Mouse (Mus musculus) embryo, embryonic 11.5 days (tissue): ENCODE results near the gene Fbxo11.
A peak's percentile ranks its signal among the peaks of the same experiment; 100 is the strongest.
"Not testable (repeated sequence)": the region's sequence is repeated elsewhere in the genome, so short reads cannot be mapped to it uniquely, and the experiment has no call there.

Experiments used
- DNase-seq: peaks from one replicate; pipeline ENCODE4 v3.0.0-alpha.2; 2012; ENCODE audit warnings: low read depth, low spot score

The Fbxo11 gene

DNA sequence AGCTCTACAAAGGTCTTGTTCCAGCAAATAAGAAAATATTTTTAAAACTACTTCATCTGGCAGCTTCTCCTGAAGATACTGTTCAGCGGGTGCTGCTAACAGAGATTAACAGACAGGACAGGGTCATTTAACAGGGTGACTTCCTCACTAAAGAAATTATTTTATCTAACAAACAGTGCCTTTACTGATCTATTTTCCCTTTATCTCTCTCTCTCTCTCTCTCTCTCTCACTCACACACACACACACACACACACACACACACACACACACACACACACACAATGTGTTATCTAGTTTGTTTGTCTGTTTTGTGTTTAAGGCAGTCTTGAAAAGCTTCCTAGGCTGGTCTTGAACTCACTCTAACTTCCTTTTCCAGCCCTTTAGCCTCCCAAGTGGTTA lies 50.6 kb downstream of the Fbxo11 start:
- DNase-seq, result no peak

DNA sequence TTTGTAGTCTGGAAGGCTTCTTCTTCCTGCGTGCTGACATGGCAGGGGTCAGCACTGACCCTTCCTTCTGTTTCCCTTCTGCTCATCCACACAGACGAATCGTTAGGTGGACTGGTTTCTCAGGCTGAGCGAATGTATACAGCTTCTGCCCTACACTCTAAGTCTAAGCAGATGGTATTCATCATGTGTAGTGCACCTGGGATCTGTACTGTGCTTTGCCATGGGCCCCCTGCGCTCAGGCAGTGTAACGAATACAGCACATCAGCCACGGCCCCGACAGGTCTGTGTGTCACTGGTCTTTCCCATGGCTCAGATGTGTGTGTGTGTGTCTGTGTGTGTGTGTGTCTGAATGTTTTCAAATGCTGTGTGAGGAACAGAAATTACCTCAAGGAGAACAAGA lies 58.1 kb downstream of the Fbxo11 start:
- no peak for DNase-seq

DNA sequence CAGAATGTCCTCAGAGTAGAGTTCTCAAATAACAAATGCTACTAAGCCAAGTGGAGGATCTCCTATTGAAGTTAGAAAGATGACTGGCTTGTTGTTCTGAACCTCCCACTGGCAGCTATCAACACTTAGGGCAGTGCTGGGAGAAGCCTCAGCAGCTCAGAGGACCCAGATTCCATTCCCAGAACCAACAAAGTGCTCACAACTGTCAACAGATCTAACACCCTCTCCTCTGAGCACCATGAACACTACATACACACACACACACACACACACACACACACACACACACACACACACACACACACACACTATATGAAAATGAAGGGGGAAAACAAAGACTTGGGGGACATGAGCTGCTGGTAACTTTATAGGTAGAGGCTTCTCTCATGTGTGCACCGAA lies 60.2 kb downstream of the Fbxo11 start:
- DNase-seq, result no peak

DNA sequence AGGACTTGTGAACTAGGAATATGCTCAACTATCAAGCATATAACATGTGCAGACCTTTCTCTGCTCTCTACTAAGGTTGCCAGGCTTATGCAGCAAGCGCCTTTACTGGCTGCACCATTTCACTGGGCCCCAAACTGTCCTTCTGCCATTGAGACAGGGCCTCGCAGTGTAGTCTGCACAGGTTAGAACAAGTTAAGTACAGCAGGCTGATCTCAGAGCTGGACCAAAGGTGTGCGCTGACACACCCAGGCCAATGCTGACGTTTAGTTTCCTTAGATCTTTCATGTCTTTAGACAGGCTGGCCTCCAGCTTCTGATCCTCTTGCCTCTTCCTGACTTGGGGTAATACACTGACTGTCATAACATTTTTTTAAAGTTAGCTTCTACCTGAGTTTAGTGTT lies 67.3 kb downstream of the Fbxo11 start:
- no peak for DNase-seq

DNA sequence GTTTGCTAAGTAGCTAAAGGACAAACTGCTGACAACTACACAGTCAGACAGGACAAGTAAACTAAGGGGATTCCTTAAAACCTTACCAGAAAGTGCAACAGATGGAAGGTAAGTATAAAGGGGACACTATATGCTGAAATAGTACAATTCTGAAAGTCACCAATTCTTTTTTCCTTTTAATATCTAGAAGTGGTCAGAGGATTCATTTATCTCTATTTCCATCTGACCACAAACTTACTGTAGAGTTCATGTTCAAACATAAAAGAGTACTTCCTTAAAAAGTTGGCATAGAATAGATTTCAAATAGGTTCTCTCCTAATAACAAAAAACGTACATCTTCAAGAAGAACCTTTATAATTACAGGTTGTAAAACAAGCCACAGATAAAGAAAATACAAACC lies 71.8 kb downstream of the Fbxo11 start:
- no peak for DNase-seq

DNA sequence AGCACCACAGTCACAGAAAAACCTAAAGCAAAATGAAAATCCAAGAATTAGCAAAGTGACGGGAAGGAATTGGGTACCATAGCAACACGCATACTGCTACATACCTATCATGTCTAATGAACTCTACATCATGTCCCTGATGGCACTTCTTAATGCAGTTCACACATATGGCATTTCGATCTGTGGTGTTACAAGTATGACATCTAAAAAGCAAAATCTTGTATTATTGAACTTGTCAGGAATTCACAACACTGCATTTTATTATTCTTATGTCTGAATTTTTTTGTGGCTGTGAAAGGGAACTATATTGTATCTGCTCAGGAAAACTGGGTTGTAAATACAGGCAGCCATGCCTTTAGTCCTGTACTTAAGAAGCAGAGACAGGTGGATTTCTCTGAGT lies 72.9 kb downstream of the Fbxo11 start:
- no peak for DNase-seq

DNA sequence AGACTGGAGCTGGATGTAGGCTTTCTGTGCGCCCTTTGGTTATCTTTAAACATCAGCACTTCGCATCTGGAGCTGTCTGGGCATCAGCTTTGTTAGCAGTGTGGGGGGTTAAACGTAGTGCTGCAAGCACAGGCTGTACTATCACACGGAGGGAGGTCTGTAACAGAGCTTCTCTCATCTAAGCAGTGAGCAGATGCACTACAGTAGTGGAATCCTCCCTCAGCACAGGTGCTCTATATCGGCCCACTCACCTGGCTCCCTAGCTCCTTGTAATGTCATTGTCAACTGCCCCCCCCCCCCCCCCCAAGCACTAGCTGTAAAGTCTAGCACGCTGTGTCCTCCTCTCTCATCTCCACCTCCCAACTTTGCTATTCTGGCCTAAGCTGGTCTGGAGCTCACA lies 77.6 kb downstream of the Fbxo11 start:
- DNase-seq, result no peak

DNA sequence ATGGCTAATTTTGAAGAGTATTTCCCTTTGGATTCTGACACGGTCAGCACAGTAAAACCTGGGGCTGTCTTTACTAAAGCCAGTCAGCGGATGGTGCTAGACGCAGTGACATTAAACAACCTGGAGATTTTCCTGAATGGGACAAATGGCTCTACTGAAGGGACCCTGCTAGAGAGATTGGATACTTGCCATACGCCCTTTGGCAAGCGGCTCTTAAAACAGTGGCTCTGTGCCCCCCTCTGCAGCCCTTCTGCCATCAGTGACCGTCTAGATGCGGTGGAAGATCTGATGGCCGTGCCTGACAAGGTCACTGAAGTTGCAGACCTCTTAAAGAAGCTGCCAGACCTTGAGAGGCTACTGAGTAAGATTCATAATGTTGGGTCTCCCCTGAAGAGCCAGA lies 79.2 kb downstream of the Fbxo11 start:
- DNase-seq, result no peak

DNA sequence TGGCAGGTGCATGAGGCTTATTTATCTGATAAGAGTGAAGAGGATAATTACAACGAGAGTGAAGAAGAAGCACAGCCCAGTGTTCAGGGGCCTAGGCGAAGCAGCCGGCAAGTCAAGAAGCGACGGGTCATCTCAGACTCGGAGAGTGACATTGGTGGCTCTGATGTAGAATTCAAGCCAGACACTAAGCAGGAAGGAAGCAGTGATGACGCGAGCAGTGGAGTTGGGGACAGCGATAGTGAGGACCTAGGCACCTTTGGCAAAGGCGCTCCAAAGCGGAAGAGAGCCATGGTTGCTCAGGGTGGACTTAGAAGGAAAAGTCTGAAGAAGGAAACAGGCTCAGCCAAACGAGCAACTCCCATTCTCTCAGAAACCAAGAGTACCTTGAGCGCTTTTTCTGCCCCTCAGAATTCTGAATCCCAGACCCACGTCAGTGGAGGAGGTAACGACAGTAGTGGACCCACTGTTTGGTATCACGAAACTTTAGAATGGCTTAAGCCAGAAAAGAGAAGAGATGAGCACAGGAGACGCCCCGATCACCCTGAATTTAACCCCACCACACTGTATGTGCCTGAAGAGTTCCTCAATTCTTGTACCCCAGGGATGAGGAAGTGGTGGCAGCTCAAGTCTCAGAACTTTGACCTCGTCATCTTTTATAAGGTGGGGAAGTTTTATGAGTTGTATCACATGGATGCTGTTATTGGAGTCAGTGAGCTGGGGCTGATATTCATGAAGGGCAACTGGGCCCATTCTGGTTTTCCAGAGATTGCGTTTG lies 80.5 kb downstream of the Fbxo11 start:
- DNase-seq, result no peak

DNA sequence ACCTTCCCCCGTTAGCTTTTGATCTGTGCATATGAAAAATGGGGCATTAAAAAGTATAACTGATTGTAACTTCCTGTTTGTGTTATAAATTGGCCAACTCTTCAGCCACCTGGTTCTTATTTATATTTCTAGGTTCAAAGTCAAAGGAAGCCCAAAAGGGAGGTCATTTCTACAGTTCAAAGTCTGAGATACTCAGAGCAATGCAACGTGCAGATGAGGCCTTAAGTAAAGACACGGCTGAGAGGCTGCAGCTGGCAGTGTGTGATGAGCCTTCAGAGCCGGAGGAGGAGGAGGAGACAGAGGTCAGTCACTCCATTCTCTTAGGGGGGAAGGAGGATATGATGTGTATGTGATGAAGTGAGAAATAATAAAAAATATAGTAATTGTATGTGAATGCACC lies 81.8 kb downstream of the Fbxo11 start:
- DNase-seq, result no peak

DNA sequence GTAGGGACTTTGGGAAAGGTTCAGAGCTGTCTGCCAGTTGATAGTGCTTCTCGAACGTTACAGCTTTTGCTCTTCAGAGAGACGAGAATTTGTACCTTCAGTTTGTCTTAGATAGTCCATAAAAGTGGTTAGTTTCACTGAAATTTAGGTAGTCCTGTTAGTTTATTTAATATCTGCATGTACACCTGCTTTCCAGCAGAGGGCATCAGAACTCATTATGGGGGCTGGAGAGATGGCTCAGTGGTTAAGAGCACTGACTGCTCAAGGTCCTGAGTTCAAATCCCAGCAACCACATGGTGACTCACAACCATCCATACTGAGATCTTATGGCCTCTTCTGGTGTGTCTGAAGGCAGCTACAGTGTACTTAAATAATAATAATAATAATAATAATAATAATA lies 83.0 kb downstream of the Fbxo11 start:
- DNase-seq, result no peak

DNA sequence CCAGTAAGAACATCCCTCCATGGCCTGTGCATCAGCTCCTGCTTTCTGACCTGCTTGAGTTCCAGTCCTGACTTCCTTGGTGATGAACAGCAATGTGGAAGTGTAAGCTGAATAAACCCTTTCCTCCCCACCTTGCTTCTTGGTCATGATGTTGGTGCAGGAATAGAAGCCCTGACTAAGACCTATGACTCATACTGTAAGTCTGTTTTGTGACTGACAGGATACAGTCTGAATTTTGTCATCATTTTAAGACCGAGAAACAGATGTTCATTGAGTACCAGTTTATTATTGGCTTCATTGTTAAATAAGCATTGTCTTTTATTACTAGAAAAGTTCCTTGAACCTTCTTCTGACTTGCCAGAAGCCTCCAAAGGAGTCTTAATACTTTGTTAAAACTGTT lies 85.4 kb downstream of the Fbxo11 start:
- DNase-seq, result not testable (repeated sequence)

DNA sequence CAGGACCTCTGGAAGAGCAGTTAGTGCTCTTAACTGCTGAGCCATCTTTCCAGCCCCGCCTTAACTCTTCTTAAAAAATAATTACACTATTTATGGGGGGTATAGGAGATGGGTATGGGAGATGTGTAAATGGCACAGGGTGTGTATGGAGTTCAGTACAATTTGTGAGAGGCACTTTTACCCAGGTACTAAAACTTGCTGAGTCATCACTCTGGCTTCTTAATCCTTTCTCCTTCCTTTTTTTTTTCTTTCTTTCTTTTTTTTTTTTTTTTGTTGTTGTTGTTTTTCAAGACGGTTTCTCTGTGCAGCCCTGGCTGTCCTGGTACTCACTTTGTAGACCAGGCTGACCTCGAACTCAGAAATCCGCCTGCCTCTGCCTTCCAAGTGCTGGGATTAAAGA lies 88.2 kb downstream of the Fbxo11 start:
- DNase-seq, result not testable (repeated sequence)

DNA sequence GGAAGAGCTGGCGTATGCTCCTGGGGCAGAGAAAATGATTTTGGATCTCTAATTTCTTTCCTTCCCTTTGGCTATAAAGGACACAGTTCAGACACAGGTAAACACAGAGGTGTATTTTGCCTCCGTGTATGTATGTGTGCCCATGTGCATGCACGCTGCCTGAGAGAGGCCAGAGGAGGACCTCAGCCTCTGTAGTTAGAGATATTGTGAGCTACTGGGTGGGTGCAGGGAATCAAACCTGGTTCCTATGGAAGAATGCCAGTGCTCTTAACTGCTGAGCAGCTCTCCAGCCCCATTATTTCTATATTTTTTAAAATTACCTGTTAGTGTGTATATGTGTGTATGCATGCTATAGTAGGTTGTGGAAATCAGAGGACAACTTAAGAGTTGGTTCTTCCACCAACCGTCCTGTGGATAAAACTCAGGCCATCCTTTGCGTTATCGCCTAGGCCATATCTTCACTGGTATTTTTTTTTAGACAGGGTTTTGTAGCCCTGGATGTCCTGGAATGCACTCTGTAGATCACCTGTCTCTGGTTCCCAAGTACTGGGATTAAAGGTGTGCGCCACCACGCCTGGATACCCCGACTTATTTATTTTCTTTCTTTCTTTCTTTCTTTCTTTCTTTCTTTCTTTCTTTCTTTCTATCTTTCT lies 88.8 kb downstream of the Fbxo11 start:
- DNase-seq, result no peak

DNA sequence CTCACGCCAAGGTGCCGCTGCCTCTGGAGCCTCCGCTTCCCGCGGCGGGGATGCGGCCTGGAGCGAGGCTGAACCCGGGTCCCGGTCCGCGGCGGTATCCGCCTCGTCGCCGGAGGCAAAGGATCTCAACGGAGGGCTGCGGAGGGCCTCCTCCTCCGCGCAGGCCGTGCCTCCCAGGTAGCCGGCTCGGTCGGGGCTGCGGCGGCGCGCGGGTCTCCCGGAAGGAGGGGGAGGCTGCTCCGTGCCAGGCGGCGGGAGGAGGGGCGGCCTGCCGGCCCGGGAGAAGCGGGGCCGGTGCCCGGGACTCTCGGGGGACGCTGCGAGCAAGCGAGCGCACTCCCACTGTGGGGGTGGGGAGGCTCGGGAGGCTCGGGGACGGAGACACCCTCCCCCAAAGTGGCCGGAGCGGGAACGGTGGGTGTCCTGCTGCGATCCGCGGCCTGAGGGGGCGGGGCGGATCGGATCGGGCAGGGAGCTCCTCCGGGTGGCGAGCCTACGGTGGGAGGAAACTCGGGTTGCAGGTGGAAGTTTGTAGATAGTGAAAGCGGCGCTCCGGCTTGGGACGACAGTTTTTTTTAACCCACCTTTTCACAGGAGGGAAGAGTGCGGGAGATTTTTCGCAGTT lies 89.8 kb downstream of the Fbxo11 start:
- DNase-seq, result peak; percentile 20

DNA sequence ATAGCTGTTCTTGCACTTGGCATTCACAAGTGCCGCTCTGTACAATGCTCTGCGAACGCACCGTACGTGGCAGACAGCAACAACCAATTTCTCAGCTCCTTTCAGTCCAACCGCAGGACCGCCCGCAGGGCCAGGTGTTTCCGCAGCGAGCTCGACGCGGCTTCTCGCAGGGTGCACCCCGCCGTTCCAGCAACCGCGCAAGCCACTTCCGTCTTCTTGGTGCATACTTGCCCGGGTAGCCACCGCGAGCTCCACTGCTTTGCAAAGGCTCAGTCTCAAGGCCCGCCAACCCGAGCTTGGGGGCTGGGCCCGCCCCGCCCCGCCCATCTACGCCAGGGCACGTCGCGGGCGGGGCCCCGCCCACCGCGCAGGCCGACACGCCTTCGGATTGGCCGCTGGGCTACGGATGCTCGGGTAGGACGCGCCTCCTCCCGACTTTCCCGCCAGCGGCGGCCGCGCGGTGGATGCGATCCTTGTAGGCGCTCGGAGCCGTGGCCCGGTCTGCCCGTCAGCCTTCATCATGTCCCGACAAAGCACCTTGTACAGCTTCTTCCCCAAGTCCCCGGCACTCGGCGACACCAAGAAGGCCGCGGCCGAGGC lies 90.4 kb downstream of the Fbxo11 start, which contains the start of gene Msh6:
Gene Msh6 (plus strand): TSS at position 434 of the 600 bp plus-strand sequence.
- DNase-seq, result peak; percentile 93

DNA sequence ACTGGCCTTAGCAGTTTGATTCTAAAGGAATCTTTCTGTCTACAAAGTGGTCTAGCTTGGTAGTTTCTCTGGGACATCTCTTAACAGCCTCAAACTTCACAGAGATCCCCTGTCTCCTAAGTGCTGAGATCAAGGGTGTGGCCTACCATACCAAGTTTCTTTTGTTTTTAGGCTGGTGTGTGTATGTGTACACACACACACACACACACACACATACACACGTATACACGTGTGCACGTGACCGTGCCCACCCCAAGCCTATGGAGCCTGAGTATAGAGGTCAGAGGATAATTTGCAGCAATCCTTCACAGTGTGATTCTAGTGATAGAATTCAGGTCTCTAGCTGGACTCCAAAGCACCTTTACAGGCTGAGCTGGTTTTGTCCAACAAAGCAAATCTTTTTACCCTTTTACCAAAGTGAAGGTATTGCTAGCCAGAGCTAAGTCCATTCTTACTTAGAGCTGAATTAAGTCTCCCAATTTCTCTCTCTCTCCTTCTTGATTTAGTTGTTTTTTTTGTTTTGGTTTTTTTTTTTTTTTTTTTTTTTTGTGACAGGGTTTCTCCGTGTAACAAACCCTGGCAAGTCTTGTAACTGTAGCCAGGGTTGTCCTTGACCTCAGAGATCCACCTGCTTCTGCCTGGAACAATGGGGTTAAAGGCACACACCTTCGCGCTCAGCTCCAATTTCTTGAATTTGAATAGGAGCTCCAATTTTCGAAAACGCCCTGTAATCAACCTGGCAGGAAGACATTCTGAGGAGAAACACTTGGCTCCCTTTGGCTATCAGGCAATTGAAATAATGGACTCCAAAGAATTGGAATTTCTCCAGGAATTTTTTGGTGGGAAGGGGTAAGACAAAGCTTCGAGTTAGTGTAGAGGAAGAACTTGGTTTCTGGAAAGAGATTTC lies 91.6 kb downstream of the Fbxo11 start:
- DNase-seq, result no peak

DNA sequence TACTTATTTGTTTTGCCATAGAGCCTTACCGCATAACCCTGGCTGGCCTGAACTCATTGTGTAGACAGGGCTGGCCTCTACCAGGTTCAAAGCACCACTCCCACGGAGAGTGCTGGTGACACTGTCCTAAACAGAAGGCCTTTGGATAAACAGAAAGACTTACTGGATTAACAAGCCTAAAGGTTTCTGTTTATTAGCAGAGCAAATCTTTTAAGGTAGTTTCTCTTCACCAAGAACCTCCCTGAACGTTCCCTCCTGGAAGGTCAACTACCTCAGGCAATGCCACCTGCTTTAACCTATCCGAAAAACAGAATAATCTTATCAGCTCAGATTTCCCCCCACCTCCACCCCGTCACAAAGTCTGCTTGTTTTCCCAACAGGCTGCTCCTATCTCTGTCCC lies 92.2 kb downstream of the Fbxo11 start:
- DNase-seq, result no peak

DNA sequence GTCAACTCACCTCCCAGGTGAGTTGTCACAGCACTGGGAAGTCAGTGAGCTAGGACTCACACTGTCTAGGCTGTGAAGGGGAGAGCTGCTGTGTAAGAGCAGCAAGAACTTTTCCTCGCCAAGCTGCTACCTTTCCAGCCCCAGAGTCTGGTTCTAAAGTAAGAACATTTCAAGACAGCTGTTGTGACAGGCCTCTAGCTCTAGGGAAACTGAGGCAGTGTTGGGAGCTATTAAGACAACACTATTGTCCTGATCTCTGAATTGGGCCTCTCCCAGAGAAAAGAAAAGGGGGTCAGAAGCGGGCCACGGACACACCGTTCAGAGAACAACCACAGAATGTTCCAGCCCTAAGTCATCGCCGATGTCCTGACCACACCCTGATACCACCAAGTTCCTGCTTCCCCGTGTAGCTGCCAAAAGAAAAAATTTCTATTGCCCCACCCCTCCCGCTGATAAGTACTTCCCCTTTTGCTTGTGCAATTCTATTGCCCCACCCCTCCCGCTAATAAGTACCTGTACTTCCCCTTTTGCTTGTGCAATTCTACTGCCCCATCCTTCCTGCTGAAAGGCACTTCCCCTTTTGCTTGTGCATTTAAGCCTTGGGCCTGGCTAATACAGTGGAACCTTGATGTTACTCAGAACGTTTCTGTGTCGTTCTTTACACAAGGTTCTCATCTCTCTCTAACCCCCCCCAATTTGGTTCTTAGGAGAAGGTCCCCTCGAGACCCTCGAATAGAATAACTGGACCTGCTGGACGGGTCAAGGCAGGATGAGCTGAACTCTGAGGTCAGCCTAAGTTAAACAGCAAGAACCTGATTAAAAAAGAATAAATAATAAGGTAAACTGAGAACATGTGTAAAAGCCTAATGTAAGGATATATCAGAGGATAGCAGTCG lies 93.1 kb downstream of the Fbxo11 start:
- not testable (repeated sequence) for DNase-seq

DNA sequence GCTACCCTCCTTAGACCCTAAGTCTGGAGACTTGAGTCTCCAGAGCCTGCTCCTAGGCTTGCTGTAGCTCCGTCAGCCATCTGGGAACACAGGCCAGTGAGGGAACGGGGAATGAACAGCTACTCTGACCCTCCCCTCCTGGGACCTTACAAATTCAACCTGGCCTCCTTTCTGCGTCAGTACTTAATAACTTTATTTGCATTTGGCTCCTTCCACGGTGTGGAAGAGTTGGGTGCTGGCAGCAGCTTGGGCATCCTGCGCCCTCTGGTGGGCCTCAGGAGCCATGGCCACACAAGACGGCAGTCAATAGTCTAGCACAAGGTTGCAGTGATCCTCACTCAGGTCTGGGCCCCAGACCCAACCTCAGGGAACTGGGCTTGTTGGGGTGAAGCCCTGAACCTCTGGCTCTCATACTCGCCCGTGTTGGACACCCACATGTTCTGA lies 96.6 kb downstream of the Fbxo11 start:
- not testable (repeated sequence) for DNase-seq
